Mouse (Mus musculus) cerebellum, postnatal 14 days (tissue): ENCODE measurements around the gene Slc8a1.

ENCODE experiments used
- DNase-seq, 2 experiments: peaks; one replicate each; pipeline ENCODE4 v3.0.0; 2021; ENCODE audit warnings: mixed read lengths in 2 of 2

The Slc8a1 gene

DNA sequence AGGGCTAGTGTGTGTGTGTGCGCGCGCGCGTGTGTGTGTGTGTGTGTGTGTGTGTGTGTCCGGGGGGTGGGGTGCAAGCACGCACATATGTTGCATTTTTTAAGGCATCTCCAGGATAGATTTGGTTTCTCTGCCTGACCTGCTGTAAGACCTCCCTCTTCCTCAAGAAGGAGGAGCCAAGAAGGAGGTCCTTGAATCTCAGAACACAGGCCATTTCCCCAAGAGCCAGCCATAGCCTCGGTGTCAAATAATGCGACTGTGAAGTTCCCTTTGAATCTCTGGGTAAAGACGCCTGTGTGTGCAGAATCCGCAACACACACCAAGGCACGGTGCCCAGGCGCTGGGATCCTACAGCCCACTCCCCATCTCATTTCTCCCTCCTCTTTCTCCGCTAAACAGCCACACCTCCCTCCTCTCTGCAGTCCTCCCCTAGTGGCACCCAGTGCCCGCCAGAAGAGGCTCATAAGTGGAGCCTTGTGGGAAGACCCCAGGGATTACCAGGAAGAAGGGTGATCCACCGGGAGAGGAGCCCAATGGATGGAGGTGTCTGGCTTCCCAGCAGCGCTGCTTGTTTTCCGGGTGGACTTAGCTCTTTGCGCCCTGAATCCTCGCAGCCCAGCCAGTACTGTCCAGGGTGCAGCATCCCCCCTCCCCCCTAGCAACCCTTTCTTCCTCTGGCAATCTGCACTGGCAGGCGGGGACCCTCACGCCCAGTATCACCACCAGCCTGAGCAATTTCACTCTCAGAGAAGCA is 68.9 kb downstream of the Slc8a1 start:
- peak; percentile 64 to 68 for DNase-seq

DNA sequence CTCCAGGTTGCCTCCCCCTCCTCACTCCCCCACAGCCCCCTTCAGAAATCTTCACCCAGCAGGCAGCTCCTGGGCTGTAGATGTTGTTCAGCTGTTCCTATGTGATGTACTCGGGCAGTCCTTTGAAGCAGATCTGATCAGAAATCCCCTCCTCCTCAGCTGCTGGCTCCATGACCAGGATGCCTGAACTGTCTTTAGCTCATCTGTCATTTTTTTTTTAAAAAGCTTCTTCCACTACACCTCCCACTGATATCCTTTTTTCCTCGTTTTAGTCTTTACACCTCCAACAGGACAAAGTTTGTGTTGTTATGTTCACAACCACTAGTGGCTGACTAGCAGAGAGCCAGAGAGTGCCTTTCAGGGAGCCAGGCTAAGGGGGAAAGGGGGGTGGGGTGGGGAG is 69.7 kb downstream of the Slc8a1 start:
- DNase-seq = no peak

DNA sequence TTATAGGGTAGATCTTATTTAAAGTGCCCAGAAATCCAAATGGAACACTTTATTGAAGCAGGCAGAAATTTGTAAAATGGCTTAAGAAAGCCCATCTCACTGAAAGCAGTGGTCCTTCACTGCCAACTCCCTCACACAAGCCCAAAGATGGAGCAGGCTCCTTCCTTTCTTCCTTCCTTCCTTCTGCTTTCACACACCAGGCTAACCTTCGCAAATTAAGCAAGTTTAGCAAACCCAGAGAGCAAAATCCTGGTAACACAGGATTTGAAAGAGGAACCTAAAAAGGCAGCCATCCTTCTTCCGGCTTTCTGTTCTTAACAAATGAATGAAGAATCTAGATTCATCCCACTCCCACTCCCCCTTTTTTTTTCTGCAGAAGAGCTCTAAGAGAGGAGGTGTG is 70.2 kb downstream of the Slc8a1 start:
- DNase-seq = no peak

DNA sequence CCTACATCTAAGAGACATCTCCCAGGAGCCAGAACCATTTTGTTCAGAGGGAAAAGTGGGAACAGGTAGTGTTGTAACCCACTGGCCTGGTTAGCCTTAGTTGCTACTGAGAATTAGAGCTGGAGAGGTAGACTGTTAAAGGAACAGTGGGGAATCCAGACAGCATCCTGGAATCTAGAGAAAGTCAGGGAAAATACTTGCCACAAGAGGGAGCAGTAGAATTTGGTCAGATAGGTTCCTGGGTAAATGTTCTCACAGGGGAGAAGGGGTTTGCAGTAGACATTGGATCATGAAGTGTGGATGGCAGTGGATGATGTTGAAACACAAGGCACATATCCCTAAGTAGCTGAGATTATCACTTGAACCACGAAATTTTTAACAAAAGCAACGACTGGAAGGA is 71.6 kb downstream of the Slc8a1 start:
- DNase-seq = peak; percentile 46 to 75

DNA sequence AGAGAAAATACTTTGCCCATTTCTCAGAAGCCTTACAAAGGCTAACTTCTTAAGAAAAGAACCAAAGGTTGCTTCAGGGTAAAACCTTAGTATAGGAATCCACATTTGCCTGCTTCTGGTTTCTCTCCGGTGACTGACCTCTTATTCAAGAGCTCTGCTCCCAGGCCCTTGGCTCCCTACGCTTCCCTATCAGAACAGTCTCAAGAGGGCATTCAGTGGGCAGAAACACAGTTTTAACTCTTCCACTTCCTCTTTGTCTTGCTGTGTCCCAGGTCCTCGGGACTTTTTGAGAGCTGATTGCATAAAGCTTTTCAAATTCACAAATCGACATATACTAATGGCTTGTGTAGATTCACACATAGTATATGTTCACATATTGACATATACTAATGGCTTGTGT is 73.3 kb downstream of the Slc8a1 start:
- no peak for DNase-seq

DNA sequence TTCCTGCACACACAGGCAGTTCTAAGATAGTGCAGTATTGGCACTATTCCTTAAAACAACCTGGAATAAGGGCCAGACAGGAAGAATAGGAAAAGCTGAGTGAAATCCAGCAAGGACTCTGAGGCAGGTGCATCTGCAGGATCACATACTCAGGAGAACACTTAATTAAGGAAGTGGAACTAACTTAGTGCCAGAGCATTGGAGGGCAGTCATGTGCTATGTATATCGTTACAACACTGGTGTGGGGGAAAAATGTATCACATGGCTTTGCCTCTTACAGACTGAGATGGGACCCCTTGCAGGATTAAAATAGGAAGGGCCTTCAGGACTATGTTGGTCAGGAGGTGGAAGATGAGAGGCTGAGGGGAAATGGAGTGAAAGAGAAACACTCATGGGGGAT is 80.3 kb downstream of the Slc8a1 start:
- DNase-seq = no peak

DNA sequence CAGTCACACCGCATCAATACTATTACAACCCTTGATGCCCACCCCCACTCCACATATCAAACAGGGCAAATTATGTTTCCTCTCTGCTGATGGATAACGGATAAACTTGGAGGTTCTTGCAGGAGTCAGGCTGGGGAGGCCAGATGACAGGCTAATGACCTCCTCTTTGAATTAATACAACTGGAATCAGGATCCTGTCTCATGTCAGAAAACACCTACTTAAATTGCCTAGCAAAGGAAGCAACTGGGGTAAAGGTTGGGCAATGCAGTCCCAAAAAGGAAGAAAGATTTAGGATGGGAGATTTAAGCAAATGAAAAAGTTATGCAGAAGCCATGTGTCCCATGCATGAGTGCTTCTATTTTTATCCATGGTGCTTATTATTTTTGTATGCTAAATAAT is 83.6 kb downstream of the Slc8a1 start:
- DNase-seq = no peak

DNA sequence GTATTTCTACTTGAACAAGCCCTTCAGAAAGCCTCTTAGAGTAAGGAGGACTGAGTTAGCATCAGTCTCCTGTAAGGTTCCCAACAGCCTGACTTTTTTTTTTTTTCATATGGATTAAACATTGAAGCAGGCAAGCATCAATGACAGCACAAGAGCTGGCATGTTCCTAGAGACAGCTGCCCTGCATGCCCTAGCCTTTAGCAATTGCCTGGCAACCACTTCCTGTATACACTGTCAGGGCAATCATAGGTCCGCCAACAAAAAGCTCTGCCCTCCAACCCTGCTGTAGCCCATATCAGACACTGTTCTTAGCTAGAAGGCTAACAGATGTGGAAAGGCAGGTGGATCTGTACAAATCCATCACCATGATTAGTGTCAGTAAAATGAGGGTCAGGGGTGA is 85.2 kb downstream of the Slc8a1 start:
- DNase-seq = peak in 1 of 2 experiments; percentile 41

DNA sequence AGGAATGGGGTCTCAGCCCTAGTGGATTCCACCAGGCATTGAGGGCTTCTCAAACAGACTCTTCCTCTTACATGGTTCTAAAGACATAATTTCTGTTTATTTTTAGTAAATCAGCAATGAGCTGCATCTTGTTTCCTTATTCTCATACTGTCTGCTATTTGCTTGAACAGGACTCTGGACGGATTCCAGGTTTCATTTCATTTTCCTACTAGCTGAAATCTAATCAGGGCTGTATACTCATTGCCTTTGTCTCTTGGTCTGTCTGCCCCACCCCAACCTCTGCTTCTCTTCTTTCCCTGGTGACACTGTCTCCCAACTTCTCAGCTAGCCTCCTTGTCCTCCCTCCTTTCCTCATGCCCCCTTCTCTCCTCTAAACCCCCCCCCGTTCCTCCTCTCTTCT is 101.4 kb downstream of the Slc8a1 start:
- DNase-seq = no peak

DNA sequence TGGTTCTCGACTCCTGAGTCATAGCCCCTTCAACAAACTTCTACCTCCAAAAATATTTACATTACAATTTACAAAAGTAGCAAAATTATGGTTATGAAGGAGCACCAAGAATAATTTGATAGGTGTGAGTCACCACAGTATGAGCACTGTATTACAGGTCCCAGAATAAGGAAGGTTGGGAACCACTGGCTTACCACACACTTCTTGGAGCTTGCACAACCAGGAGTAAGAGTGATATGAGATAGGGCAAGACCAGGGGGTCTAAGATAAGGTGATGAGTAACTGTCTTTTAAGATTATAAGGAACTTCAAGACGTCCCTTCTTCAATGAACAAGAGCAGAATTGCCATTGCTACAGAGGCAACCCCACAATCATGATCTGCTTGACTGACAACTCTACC is 107.7 kb downstream of the Slc8a1 start:
- DNase-seq = no peak

DNA sequence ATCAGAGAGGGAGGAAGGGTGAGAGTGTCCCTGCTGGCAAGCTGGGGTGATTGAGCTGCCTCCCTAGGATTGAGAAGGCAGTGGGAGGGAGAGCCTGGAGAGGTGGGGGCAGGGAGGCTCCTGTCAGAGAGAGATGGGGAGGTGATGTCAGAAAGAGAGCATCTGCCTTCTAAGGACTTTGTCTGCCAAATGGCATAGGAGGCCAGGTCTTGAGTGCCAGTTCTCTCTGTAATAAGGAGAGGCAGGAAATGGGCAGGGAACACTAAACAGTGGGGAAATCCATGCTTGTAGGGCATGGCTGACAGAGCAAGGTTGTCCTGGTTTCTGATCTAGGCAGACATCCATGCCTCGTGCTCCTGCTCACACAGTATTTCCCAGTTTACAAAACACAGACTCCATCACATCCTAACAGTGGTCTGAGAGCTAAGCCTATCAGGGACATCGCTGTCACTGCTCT is 117.0 kb downstream of the Slc8a1 start:
- DNase-seq = peak; percentile 84 to 86

DNA sequence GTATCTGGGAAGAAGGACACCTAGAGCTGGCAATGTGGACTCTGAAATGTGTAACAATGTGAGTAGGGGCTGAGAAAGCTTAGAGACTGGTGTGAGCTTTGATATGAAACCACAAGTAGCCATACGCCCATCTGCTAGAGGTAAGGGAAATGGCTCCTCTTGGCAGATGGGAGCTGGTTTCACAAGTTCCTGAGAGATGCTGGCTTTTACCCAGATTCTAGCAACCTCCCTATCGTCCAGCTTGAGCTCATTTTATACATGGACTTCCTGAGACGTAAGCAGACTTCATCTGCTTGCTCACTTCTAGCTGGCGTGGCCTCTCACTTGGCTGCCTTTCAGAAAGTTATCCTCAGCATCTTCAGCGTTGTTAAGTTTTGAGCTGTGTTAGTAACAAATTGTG is 119.7 kb downstream of the Slc8a1 start:
- peak; percentile 20 to 57 for DNase-seq

DNA sequence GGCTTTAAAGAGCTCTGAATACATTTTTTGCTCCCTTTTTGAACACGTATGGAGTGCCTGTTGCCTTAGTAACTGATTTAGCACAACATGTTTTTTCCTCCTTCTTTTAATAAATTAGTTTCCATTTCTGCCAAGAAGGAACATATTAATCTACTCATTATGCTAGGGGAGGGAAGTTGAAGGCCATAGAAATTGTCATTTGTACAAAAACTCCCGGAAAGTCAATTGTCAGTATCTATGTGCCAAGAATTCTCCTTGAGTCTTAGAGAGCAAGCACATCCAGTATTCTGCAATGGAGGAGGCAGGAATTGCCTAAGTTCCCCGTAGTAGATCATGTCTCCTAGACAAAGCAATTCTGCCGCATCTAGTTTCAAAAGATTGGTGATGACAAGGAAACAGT is 121.9 kb downstream of the Slc8a1 start:
- DNase-seq = no peak

DNA sequence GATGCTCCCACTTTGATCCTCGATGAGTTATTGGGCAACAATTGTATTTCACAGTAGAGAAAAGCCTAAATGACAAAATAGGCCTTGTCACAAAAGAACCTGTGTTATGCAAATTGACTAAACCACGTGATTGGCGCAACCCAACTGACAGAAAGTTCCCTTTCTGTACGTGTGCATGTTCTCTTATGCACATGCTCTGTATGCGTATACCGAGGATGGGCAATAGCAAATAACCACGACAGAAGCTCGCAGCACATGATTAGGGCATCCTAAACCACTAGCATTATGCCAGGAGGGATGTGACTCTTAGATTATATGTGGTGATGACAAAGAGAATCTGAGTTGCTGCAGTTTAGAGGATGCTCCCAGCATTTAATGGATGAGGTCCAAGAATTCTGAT is 122.8 kb downstream of the Slc8a1 start:
- DNase-seq = no peak

DNA sequence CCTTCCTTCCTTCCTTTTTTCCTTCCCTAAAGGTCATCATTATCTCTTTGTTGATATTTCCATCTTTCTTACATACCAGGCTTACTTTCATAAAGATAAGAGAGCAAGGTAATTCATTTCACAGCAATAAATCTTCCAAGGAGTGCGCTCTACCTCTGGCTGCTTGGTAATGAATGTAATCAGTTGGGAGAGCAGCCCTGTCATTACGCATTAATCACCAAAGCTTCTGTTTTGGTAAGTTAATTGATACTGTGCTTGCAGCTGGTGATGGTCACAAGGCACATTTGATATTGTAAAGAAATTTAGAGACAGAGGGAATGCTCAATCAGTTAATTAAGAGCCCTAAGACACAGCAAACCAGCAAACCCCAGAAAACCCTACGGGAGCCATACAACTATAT is 130.7 kb downstream of the Slc8a1 start:
- no peak for DNase-seq

DNA sequence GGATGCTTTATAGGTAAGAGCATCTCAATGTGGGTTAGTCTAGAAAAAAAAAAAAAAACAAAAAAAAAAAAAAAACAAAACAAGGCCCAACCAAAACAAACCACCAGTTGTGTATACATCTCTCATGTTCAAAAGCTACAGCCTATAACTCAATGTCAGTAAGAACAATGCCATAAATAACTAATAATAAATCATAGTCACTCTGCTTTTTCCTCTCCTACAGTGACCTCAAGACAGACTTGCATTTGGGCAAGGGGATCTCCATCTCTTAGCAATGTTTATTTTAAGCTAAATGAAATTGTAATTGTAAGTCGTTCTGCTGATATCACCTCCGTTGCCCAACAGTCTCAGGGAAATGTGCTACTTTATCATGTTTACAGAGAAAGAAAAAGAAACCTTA is 132.1 kb downstream of the Slc8a1 start:
- no peak for DNase-seq

DNA sequence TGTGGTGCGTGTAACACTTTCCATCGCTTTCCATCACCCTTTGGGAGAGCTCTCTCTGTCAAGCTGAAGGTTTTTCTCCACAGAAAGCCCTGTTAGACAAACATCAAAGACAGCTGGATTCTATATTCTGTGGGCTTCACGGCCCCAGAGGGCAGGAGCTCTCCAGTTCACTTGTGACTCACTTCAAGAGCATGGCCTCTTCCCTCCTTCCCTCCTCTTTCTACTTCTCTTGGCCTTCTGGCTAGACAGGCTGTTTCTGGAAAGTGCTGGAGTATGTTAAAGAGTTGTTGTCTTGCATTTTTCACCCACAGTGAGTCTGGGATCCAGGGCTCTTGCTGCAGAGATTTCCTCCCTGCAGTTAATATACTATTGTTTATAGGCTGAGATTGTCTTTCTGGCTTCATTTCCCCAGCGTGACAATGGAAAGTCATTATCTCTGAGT is 132.9 kb downstream of the Slc8a1 start:
- no peak for DNase-seq

DNA sequence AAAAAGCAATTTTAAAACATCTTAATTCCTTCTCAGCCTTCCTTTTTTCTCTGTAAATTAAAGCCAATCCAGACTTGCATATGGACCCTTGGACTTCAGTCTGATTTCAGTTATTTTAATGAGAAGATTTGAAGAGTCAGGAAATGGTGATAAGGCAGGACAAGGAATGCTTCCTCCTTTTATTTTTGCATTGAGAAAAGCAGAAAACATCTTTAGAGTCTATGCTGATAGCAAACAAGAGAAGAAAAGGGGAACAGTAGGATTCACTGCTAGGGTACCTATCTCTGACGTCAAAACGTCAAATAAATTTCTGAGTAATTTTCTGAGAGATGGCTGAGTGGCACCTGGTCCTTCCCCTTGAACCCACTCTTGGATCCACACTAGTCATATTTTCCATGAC is 139.1 kb downstream of the Slc8a1 start:
- DNase-seq = no peak

DNA sequence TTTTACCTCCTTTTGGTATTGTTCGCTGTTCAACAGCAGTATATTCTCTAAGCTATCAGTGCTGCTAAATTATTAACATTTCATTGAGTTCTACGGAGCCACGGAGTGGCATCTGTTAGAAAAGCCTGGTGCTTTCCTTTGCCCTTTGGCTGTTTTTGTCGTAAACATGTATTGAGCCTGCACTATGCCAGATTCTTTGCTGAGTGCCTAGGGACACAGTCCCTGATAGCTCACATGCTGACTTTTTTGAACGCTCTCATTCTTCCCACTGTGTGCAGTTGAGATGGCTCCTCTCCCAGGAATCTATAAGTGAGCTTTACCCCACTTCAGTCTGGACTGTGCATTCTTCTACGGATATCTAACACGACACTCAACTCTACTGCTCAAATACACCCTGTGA is 148.4 kb downstream of the Slc8a1 start:
- DNase-seq = no peak

DNA sequence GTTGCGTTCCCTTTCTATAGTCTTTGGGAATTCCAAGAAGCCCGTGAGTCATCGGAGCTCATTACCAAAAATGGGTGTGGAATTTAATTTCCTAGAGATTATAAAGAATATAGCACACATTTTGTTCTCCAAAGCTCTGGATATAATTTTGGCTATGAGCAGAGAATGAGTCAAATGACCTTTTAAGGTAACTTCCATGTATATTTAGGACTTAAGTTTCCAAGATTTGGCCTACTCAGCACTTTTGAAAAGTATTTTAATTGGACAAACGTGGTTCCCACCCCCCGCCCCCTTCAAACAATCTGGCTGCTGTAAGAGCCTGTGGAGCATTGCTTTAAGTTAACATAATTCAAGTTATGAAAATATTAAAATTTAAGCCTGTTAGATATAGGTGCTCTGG is 151.4 kb downstream of the Slc8a1 start:
- no peak for DNase-seq

DNA sequence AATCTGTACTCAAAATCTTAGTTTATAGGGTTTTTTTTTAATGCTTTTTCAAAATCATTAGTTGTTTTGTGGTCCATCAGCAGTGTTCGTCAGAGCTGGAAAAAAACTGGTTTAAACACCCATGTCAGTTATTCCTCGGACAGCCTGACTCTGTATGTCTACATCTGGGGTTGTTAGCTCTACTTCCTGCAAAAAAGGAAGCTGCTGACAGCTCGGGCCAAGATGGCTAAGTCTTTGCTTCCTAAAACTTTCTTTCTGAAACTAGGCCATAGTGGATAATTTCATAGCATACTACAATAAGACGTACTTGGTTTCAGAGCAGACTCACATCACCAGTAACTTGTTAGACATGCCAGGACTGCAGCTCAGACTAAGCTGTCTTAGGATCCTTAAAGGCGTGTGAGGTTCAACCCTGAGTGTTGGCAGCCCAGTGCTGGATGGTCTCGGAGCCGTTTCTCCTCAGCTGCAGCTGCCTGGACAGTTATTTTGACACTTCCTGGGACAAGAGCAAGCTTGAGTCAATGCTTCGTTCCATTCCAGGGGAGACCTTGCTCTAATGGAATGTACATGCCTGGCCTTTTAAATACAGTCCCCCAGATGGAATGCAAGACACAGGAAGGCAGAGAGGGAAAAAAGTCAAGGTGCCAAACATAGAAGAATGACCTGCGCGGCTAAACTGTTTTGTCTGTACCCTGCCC is 158.3 kb downstream of the Slc8a1 start:
- no peak for DNase-seq

DNA sequence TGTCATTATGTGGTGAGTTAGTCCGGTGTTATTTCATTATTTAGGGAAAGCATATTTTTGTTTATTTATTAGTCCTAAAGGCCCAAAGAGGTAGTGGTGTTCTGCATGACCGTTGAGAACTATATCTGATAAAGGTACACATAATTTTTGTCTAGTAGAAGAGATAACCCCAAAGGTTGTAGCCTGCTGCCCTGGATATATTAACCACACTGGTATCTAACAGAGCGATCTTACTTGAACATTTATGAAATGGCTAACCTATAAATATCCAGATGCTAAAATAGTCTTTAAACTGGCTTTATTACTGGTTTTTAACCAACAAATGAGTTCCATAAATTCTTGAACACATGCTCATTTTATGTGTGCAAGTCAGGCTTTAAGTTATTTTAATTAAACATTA is 161.3 kb downstream of the Slc8a1 start:
- DNase-seq = no peak

DNA sequence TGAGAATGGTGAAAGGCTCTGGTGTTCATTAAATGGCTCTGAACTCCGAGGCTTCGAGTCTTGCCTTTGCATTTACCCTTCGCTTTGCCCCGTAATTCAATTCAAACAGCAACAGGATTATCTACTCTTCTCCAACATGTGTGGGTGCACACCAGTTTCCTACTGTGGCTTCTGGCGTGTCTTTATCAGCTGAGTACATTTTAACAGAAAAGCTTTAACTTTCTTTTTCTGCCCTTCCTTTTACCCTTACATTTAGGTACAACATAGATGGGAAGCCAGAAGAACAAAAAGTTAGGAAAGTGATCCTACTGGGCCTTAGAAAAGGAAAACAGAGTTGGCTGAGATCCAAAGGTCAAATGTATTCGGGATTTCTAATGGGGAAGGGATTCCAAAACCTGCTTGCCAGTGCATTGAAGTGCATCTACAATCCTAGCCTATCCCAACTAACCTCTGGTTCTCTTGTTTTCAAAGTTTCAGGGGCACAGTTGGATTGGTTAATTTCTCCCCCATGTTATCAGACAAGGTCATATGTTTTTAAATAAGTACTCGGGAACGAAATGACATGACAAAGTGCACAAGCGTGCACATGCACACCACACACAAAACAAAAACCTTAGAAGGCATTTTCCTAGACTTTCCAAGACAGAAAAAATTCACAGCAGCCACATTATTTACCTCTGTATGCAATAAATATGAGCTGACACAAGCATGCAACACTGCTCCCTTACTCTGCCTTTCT is 172.4 kb downstream of the Slc8a1 start:
- no peak for DNase-seq
